Mouse (Mus musculus) ovary, postnatal 36 days (tissue): ENCODE results near the gene Wnt9b.

ENCODE experiments used
- DNase-seq: peaks from one replicate; pipeline ENCODE4 v3.0.0; 2022; ENCODE audit warnings: low spot score, mixed read lengths

Gene Wnt9b

DNA sequence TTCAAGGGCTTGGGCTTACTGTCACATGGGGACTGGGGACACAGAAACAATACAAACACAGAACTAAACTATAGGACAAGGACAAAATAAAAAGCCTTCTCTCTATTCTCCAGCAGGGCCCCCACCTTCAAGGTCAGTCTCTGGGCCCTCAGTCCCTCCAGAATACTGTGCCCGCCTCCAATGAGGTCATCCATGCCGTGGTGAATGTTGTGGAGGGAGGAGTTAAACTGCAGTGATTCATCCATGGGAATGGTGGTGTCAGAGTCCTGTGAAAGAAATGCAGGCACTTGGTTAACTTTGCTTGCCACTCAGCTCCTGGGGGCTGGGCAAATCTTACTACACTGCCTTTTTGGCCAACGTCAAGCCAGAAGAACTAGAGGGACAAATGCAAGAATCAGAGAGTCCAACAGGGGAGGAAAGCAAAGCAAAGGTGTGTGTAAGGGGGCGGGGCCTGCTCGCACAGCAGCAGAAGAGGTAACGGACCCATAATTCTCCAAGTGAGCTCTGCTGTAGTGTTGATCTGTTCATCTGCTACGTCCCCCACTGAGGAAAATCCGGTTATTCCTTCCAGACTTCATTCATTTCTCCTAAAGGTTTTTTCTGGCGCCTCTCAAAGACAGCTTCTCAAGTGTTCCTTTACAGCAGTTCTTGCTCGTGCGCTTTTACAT is 65.8 kb downstream of the Wnt9b start:
- no peak for DNase-seq
